Mouse (Mus musculus): ENCODE results near the gene Lzts2. TPM values are rescaled to one million over a fixed set of nuclear protein-coding genes. Genes with fewer than 3 reads are reported as not detected.

The Lzts2 gene
- polyA plus RNA-seq, 1 experiment from 2014 or later: 63.2 TPM

- no peaks in the 10 kb centered on the region for H3K36me3 ChIP-seq
- H3K4me3 ChIP-seq (replicated peaks): peak within 1 kb of the TSS; percentile 46
- peak within 1 kb of the TSS; percentile 84 for H3K27ac ChIP-seq
- ATAC-seq: peak; percentile 85
- H3K9ac ChIP-seq: peak within 1 kb of the TSS; percentile 49
- H3K4me2 ChIP-seq (replicated peaks): peak within 1 kb of the TSS; percentile 77
- H3K4me1 ChIP-seq (replicated peaks): peaks cover 26% of the 10 kb centered on the region
- WGBS: under 1% methylated on average over 26 of the region's 26 CpGs
- H3K9me3 ChIP-seq: no peaks in the 10 kb centered on the region
- peaks cover 7% of the 10 kb centered on the region; the same call in 1 of the 2 replicates for H3K27me3 ChIP-seq (replicated peaks)
Measured at GRCm38 (mm10) chr19:45047417-45047934, 33.3 kb downstream of the Lzts2 start, which contains the start of gene Sfxn3. Gene Sfxn3 (plus strand): TSS chr19:45047503.

- Histone ChIP-seq H3K4me2 (replicated peaks) (peak overlapping the region; percentile 77), H3K4me3 (replicated peaks) (peak overlapping the region; percentile 46), H3K27me3 (replicated peaks) (peaks cover 7% of the 10 kb centered on the region; the same call in 1 of the 2 replicates), H3K36me3 (no peaks in the 10 kb centered on the region), H3K4me1 (replicated peaks) (peaks cover 26% of the 10 kb centered on the region), H3K9me3 (no peaks in the 10 kb centered on the region), H3K27ac (peak overlapping the region; percentile 84), H3K9ac (peak overlapping the region; percentile 49)
- 18% methylated on average over 11 of the region's 11 CpGs for WGBS
- peak; percentile 50 for ATAC-seq
Measured at GRCm38 (mm10) chr19:45047935-45048643, 33.9 kb downstream of the Lzts2 start.

GRCm38 (mm10) chr19:45048644-45049365 lies 34.6 kb downstream of the Lzts2 start:
- no peaks in the 10 kb centered on the region for H3K9me3 ChIP-seq
- WGBS: 71% methylated on average over 12 of the region's 12 CpGs
- H3K27me3 ChIP-seq (replicated peaks): peaks cover 7% of the 10 kb centered on the region; the same call in 1 of the 2 replicates
- H3K4me3 ChIP-seq (replicated peaks): peak overlapping the region; percentile 46
- peak overlapping the region; percentile 84 for H3K27ac ChIP-seq
- no peaks in the 10 kb centered on the region for H3K36me3 ChIP-seq
- ATAC-seq: no peak
- no peak overlapping the region; the same call in 1 of the 2 replicates for H3K9ac ChIP-seq
- peak overlapping the region; percentile 77 for H3K4me2 ChIP-seq (replicated peaks)
- H3K4me1 ChIP-seq (replicated peaks): peaks cover 26% of the 10 kb centered on the region

- no peak for ATAC-seq
- no peak overlapping the region for H3K4me3 ChIP-seq (replicated peaks)
- H3K36me3 ChIP-seq: no peaks in the 10 kb centered on the region
- H3K4me1 ChIP-seq (replicated peaks): peaks cover 26% of the 10 kb centered on the region
- no peaks in the 10 kb centered on the region for H3K9me3 ChIP-seq
- H3K4me2 ChIP-seq (replicated peaks): no peak overlapping the region
- 76% methylated on average over 9 of the region's 9 CpGs for WGBS
- H3K9ac ChIP-seq: no peak overlapping the region
- H3K27me3 ChIP-seq (replicated peaks): peaks cover 7% of the 10 kb centered on the region; the same call in 1 of the 2 replicates
- no peak overlapping the region for H3K27ac ChIP-seq
Measured at GRCm38 (mm10) chr19:45049523-45049922, 35.3 kb downstream of the Lzts2 start.

GRCm38 (mm10) chr19:45053451-45053850 lies 39.2 kb downstream of the Lzts2 start:
- ATAC-seq: no peak
- no peak overlapping the region for H3K27ac ChIP-seq
- no peaks in the 10 kb centered on the region for H3K27me3 ChIP-seq (replicated peaks)
- WGBS: 88% methylated on average over 8 of the region's 8 CpGs
- H3K9ac ChIP-seq: no peak overlapping the region
- H3K4me2 ChIP-seq (replicated peaks): no peak overlapping the region
- H3K9me3 ChIP-seq: no peaks in the 10 kb centered on the region
- no peak overlapping the region for H3K4me3 ChIP-seq (replicated peaks)
- H3K4me1 ChIP-seq (replicated peaks): peaks cover 15% of the 10 kb centered on the region
- 0 out of 2 replicates have a peak, but pooled peaks cover 2% of the 10 kb centered on the region for H3K36me3 ChIP-seq

GRCm38 (mm10) chr19:45054892-45055690 lies 40.9 kb downstream of the Lzts2 start:
- Histone ChIP-seq H3K27ac (no peak overlapping the region), H3K4me1 (replicated peaks) (peaks cover 11% of the 10 kb centered on the region; the same call in 1 of the 2 replicates), H3K4me2 (replicated peaks) (no peak overlapping the region), H3K36me3 (0 out of 2 replicates have a peak, but pooled peaks cover 2% of the 10 kb centered on the region), H3K9me3 (no peaks in the 10 kb centered on the region), H3K9ac (no peak overlapping the region), H3K4me3 (replicated peaks) (no peak overlapping the region), H3K27me3 (replicated peaks) (no peaks in the 10 kb centered on the region)
- 81% methylated on average over 6 of the region's 6 CpGs for WGBS
- no peak for ATAC-seq

GRCm38 (mm10) chr19:45056364-45056763 lies 42.1 kb downstream of the Lzts2 start:
- 0 out of 2 replicates have a peak, but pooled peaks cover 2% of the 10 kb centered on the region for H3K36me3 ChIP-seq
- no peaks in the 10 kb centered on the region for H3K9me3 ChIP-seq
- no peak overlapping the region for H3K4me3 ChIP-seq (replicated peaks)
- ATAC-seq: no peak
- H3K4me1 ChIP-seq (replicated peaks): peaks cover 11% of the 10 kb centered on the region; the same call in 1 of the 2 replicates
- no peak overlapping the region for H3K9ac ChIP-seq
- no peaks in the 10 kb centered on the region for H3K27me3 ChIP-seq (replicated peaks)
- 39% methylated on average over 4 of the region's 4 CpGs for WGBS
- H3K4me2 ChIP-seq (replicated peaks): no peak overlapping the region
- no peak overlapping the region for H3K27ac ChIP-seq

- H3K4me3 ChIP-seq (replicated peaks): peak overlapping the region; percentile 52
- ATAC-seq: no peak
- H3K36me3 ChIP-seq: 0 out of 2 replicates have a peak, but pooled peaks cover 2% of the 10 kb centered on the region
- peaks cover 11% of the 10 kb centered on the region; the same call in 1 of the 2 replicates for H3K4me1 ChIP-seq (replicated peaks)
- 71% methylated on average over 7 of the region's 7 CpGs for WGBS
- no peaks in the 10 kb centered on the region for H3K9me3 ChIP-seq
- peak overlapping the region; percentile 78 for H3K4me2 ChIP-seq (replicated peaks)
- H3K27me3 ChIP-seq (replicated peaks): no peaks in the 10 kb centered on the region
- no peak overlapping the region for H3K9ac ChIP-seq
- peak overlapping the region; percentile 98 for H3K27ac ChIP-seq
Measured at GRCm38 (mm10) chr19:45056908-45057698, 42.9 kb downstream of the Lzts2 start.

- no peak for ATAC-seq
- H3K27me3 ChIP-seq (replicated peaks): no peaks in the 10 kb centered on the region; the same call in 1 of the 2 replicates
- WGBS: 35% methylated on average over 7 of the region's 7 CpGs
Measured at GRCm38 (mm10) chr19:45057724-45058112, 43.5 kb downstream of the Lzts2 start.

GRCm38 (mm10) chr19:45058113-45058839 lies 44.1 kb downstream of the Lzts2 start:
- peak; percentile 94 for ATAC-seq
- peak overlapping the region; percentile 52 for H3K4me3 ChIP-seq (replicated peaks)
- peak overlapping the region; percentile 78 for H3K4me2 ChIP-seq (replicated peaks)
- H3K9me3 ChIP-seq: no peaks in the 10 kb centered on the region
- H3K27ac ChIP-seq: peak overlapping the region; percentile 98
- 0 out of 2 replicates have a peak, but pooled peaks cover 2% of the 10 kb centered on the region for H3K36me3 ChIP-seq
- WGBS: under 1% methylated on average over 34 of the region's 34 CpGs
- H3K27me3 ChIP-seq (replicated peaks): no peaks in the 10 kb centered on the region; the same call in 1 of the 2 replicates
- peak overlapping the region; percentile 74 for H3K9ac ChIP-seq
- H3K4me1 ChIP-seq (replicated peaks): peaks cover 11% of the 10 kb centered on the region; the same call in 1 of the 2 replicates

More at GRCm38 (mm10) chr19:45057724-45058112, 43.5 kb downstream of the Lzts2 start:
- Histone ChIP-seq H3K4me3 (replicated peaks) (peak overlapping the region; percentile 52), H3K9me3 (no peaks in the 10 kb centered on the region), H3K27ac (peak overlapping the region; percentile 98), H3K9ac (peak overlapping the region; percentile 56), H3K4me2 (replicated peaks) (peak overlapping the region; percentile 78), H3K4me1 (replicated peaks) (peaks cover 11% of the 10 kb centered on the region; the same call in 1 of the 2 replicates), H3K36me3 (0 out of 2 replicates have a peak, but pooled peaks cover 2% of the 10 kb centered on the region)

Data from intestine, embryonic 15.5 days (tissue).